Mouse (Mus musculus) stomach, postnatal 0 days (tissue): ENCODE measurements at regions not wholly inside any gene's neighbourhood (a gene's known extent, or its start where the extent isn't known, plus 50 kb on each side); places are given as distances from the start of the nearest gene placed in this dataset.

Experiments used
- CTCF ChIP-seq: IDR thresholded peaks from 2 replicates; pipeline ENCODE4 v1.5.1; 2016; ENCODE audit warnings: antibody characterized with exemption, low read depth, mild to moderate bottlenecking, moderate library complexity
- EP300 ChIP-seq: optimal IDR thresholded peaks from 2 replicates; pipeline ENCODE3; 2016; ENCODE audit warnings: antibody characterized with exemption

DNA sequence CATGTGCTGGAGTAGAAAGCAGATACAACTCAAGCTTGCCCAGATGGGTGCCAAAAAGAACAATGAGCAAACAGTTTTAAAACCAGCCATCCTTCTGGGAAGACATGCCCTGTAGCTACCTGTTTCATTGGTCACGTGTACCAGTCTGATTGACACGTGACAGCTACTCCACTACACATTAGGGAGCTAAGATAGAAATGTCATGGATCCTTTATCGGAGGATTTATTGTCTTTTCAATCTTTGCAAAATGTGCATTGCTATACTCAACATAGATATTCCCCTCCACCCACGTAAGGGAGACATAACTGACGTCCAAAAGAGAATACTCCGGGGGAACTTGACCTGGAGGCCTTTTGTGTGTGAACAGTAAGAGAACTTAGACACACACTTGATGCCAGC is 171.1 kb upstream of the Cited2 start:
- TF ChIP-seq CTCF (no peak), EP300 (no peak)
